Mouse (Mus musculus): ENCODE results near the gene Tes.

GRCm38 (mm10) chr6:17077270-17077669 lies 12.3 kb downstream of the Tes start:
- TF ChIP-seq POLR2A (IDR thresholded peaks at IDR 0.05; ENCODE audit: low read depth, low read length) (no peak), CTCF (conservative IDR thresholded peaks at IDR 0.05; ENCODE audit: insufficient read depth, insufficient read length, low read depth, low read length) (no peak)

All from kidney, adult 2 months (tissue).